Mouse (Mus musculus) spleen, postnatal 36 days (tissue): ENCODE data around the gene Grcc10.

ENCODE experiments used
- DNase-seq, 2 experiments: peaks; one replicate each; pipeline ENCODE4 v3.0.0; 2022; ENCODE audit warnings: low spot score in 2 of 2, mixed read lengths in 1 of 2

The Grcc10 gene

GRCm38 (mm10) chr6:124731038-124731437, 10.1 kb downstream of the Grcc10 start:
- no peak for DNase-seq

DNA sequence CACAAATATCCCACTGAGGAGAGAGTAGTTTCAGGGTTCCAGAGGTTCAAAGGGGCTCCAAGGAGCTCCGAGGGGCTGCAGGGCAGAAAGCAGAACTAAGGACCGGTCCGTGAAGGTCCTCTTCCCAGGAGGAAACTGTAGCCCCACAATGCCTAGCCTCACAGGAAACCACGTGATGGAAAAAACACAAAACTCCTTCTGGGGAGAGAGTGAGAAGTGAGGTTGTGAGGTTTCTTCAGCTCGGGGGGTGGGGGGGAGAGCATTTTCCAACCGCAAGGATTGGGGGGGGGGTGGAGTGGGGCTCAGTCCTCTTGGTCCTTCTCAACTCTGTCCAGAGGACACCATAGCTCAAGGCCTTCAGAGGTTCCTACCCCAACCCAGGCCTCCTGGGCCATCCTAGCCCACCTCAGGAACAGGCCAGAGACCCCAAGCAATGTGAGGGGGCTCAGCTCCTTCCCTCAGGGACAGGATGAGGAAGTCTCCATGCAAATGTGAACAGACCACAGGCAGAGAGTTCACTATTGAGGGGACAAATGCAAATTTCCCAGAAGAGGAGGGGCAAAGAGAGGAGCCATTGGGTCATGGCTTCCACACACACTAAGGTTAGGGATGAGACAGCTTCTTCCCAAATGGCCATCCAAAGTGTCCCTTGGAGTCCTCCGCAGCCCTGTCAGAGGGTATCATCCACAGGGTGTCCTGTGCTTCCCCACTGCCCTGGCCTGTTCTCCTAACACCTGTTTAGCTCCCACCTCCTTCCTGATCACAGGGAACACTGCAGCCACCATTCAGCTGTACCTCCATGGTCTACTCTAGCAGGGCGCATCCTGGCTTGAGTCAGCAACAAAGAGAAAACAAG, 11.1 kb downstream of the Grcc10 start:
- peak; percentile 86 to 91 for DNase-seq

DNA sequence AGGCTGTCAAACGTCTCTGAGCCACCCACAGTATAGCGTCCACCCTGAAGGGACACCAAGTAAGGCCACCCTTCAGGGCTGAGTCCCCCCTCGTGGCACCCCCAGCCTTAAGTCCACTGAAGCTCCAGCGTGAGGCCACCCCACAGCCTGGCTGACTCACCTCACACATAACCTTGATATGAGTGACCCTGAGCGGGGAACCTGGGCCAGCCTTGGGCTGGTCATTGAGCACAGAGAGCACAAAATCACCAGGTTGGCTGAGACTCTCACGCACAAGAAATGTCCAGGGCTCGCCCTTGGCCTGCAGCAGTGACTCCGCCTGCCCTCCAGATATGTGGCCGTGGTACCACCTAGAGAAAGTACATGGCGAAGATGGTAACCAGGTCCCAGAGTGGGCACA, 12.6 kb downstream of the Grcc10 start:
- DNase-seq = no peak

DNA sequence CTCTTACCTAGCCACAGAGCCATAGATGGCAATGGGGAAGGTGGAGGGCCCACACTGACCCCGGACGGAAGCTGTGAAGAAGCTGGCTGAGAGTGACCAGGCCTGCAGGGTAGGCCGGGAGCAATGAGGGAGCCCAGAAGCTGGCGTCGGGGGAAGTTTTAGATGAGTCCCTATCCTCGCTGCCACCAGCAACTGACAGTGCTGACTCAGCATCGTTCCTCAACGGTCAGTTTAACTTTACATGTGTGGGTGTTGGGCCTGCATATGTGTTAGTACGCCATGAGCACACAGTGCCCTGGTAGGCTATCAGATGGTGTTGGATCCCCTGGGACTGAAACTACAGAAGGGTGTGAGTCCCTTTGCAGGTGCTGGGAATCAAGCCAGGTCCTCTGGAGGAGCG, 16.7 kb downstream of the Grcc10 start:
- no peak for DNase-seq

GRCm38 (mm10) chr6:124723541-124723940, 17.6 kb downstream of the Grcc10 start:
- peak; percentile 79 to 86 for DNase-seq

GRCm38 (mm10) chr6:124722876-124723473, 18.2 kb downstream of the Grcc10 start:
- DNase-seq = no peak

DNA sequence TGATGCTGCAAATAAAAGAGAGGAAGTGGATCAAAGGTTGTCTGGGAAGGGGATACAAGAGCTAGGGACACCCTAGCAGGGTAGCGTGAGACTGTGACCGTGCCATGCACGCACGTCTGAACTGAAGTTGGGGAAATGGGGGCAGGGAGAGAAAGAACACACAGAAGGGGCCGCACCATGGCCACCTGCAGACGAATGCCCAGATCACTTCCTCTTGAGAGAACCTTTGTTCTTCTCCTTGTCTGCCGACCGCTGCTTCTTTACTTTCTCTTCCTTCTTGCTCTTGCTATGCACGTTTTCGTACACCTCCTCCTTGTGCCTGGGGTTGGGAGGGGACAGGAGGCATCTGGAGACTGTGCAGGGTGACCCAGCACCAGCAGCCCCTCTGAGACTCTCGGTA, 20.3 kb downstream of the Grcc10 start:
- DNase-seq = peak; percentile 84 to 86

DNA sequence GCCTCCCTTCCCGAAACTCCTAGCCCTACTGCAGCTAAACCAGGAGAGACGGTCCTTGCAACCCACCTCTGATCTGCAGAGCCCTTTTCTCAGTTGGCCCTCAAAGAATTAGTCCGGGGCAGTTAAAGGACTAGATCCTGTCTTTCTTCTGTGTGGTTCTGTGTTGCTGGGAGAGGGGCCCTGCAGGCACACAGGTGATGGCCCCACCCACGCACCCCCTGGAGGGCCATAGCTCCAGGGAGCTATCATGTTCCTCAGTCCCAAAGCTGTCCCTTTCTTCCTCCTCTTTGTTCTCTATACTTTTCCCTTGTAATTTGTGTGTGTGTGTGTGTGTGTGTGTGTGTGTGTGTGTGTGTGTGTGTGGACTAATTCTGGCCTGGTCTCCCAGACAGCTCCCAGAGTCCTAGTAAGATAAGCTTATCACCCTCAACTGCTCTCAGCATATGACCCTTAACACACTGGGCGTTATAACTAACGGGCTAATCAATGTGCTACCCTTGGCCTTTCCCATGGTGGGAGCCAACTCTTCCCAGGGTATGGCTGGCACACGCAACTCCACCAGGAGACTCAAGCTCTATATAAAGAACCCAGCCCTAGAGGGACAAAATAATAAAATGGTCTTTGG, 21.7 kb downstream of the Grcc10 start:
- DNase-seq = no peak

GRCm38 (mm10) chr6:124718703-124719102, 22.5 kb downstream of the Grcc10 start:
- no peak for DNase-seq

DNA sequence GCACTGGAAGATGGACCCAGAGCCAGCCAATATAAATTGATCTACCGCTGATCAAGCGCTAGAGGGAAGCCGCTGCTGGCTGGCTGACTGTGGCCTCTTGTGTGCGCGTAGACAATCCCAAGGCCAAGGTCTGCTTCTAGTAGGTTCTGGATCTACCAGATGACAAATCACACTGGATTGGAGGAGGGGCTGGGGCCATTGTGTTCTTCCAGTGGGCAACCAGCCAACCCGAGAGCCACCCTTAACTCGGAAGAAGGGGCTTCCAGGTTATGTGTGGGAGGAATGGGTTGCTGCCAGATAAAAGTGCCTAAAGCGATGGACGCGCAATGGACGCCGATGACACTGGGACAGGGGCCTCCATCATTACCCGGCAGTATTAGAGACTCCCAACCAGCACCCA, 23.2 kb downstream of the Grcc10 start:
- DNase-seq = no peak

GRCm38 (mm10) chr6:124716864-124717490, 24.2 kb downstream of the Grcc10 start:
- DNase-seq = peak; percentile 69 to 74

GRCm38 (mm10) chr6:124712918-124713317, 28.3 kb downstream of the Grcc10 start:
- no peak for DNase-seq

DNA sequence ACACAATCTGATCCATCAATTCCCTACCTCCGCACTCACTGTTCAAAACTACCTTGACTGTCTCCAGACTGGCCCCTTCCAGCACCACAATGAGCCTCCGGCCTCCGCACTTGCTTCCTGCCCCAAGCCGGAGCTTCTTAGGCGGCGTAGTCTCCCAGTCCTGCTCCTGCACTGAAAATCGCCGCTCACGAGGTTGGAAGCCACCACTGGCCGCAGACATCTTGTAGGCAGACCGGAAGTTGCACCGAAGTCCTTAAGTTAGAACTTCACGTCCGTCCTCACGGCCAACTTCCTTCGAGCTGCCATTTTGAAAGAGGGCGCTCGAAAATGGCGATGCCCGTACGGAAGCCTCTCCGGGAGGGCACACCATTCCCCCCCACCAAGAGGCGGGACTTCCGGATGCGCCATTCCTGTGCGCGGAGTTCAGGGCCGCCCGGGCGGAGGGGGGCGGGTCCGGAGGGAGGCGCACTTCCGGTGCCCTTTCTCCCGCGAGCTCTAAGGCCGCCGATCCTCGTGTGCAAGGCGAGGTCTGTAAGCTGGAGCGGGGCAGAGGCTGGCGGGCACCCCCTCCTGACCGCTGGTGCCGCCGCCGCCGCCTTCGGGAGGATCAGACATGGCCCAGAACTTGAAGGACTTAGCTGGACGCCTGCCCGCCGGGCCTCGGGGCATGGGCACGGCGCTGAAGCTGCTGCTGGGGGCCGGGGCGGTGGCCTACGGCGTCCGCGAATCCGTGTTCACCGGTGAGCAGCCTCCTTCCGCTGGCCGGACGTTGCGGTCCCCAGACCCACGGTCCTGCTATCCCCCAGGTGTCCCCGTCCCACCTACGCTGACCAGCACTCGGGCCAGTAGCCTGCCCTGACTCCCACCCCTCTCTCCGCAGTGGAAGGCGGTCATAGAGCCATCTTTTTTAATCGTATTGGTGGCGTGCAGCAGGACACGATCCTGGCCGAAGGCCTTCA, 29.1 kb downstream of the Grcc10 start, which contains the start of the genes Emg1 and Phb2:
Gene Emg1, minus strand, starts transcription at position 355 of the 959 bp plus-strand sequence.
Gene Phb2, plus strand, starts transcription at position 513 of the 959 bp plus-strand sequence.
- DNase-seq = peak; percentile 98

DNA sequence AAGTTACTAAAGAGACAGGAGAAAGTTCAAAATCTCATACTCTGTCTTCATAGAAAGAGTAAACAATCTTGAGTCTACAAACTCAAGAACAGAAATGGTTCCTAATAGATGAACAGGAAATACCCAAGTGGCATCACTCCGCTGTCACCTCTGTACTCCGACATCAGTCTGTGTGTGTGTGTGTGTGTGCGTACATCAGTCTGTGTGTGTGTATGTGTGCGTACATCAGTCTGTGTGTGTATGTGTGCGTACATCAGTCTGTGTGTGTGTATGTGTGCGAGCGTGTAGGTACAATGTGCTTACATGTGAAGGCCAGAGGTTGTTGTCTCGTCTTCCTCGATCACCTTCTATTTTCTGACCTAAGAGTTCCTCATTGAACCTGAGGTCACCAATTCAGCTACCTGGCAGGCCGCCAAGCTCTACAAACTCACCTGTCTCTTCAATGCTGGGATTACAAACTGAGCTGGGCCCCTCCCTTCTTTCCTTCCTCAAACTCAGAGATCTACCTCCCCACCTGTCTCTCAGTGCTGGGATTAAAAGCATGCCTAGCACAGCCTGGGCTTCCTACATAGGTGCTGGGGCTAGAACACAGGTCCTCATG, 32.8 kb downstream of the Grcc10 start:
- DNase-seq = no peak

GRCm38 (mm10) chr6:124706061-124706627, 35.0 kb downstream of the Grcc10 start:
- DNase-seq = no peak

GRCm38 (mm10) chr6:124704417-124704816, 36.8 kb downstream of the Grcc10 start:
- DNase-seq = no peak

GRCm38 (mm10) chr6:124703789-124704188, 37.4 kb downstream of the Grcc10 start:
- no peak for DNase-seq

DNA sequence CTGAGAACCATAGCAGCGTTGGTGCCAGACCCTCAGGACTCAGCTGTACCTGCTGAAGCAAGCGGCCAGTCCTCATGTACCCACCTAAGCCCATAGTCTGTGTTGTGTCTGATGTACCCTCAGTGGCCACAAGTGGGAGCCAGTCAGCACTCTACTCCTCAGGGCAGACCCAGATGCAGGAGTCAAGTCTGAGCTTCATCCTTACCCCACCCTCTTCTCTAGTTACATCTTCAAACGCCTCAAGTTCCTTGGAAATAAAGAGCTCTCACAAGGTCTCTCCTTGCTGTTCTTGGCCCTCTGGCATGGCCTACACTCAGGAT, 38.4 kb downstream of the Grcc10 start:
- DNase-seq = peak; percentile 74 to 77

DNA sequence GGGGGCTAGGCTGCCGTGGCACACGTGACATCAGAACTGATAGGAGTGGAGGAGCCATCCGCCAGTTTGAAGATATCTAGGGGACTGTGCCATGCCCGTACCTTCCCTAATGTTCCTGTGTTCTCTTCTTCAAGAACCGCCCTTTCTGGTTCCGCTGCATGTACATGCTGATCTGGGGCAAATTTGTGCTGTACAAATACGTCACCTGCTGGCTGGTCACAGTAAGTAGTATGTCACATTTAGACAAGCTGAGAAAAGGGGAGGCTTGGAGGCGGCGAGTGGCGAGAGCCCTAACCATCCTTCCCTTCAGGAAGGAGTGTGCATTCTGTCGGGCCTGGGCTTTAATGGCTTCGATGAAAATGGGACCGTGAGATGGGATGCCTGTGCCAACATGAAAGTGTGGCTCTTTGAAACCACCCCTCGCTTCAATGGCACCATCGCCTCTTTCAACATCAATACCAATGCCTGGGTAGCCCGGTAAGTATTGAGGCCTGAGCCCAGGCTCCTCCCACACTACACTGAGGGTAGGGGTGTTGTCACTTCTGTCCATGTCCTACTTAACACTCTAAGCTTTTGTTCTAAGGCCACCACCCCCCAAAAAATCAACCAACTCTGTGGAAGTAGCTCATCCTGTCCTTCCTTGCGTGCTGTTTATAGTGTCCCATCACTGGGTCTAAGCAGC, 38.9 kb downstream of the Grcc10 start:
- no peak for DNase-seq

DNA sequence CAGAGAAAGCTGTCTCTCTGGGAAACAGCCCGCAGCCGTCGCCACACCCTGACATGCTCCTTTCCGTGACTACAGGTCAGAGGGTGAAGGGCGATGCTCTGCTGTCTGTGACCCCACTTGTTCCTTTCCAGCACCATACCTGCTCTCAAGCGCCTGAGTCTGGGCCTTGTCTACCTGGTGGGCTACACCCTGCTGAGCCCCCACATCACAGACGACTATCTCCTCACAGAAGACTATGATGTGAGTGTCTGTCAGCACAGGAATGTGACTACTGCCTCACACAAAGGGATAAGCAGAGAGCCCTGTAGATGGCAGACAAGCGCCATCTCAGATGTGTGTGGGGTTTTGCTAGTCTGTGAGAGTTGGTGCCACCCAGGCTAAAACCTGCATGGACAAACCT, 39.8 kb downstream of the Grcc10 start:
- peak in 1 of 2 experiments; percentile 39 for DNase-seq
